Mouse (Mus musculus): ENCODE measurements around the gene Ltb4r1.

DNA sequence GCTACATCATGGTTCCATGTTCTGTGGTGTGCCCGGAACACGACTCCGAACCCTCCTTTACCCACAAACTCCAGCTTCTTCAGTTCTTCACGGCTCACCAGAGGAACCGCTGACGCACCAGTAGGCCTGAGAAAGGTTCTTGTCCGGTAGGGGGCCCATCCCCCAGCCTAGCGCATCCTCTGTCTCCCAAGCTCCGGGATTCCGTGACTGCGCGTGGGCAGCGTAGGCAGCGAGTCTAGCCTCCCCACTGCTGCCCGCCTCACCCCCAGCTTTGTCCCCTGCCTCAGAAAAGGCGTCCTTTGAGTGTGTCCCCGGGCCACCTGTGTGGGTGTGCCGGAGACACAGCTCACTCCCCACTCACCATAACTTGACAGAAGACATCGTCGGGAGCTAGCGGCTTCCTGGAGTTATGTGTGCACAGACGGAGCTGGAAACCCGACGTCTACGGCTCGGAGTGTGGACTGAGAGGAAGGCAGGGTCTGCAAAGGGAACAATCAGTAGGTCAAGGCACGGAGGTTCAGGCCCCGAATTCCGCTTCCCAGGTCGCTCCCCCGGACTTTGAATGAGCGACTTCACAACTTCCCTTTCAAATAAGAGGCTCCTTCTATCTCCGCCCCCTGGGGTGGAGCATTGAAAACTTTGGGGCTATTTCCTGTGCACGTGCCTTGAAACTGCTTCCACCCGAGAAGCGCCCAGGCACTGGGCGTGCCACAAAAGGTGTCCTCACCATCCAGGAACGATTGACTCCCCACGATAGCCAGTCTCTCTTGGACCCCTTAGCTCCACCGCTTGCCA, 22.7 kb downstream of the Ltb4r1 start, which contains the start of gene Ripk3:
- peak; percentile 39 for TF ChIP-seq POLR2A (IDR thresholded peaks at IDR 0.05; ENCODE audit: borderline replicate concordance, control insufficient read depth, low read depth, low read length)
- no peak for TF ChIP-seq CTCF (IDR thresholded peaks at IDR 0.05; ENCODE audit: control insufficient read depth, insufficient read depth, low read length)

All from bone marrow, adult 2 months (tissue).